Mouse (Mus musculus) cerebellum, adult (tissue): ENCODE measurements at regions not wholly inside any gene's neighbourhood (a gene's known extent, or its start where the extent isn't known, plus 50 kb on each side); places are given as distances from the start of the nearest gene placed in this dataset.

ENCODE experiments used
- ATAC-seq: cut with Nextera tagmentation; 2 replicates; pipeline ENCODE4 v1.9.2; 2017; ENCODE audit warnings: mild to moderate bottlenecking, moderate library complexity, mixed read lengths; ENCODE audit not compliant: insufficient number of reproducible peaks, low FRiP score, low TSS enrichment

GRCm38 (mm10) chr9:113199241-113199640 lies 508.8 kb downstream of the Pdcd6ip start:
- no peak for ATAC-seq

GRCm38 (mm10) chr9:113195556-113195955 lies 512.5 kb downstream of the Pdcd6ip start:
- ATAC-seq, result no peak

GRCm38 (mm10) chr9:113192773-113193172 lies 515.3 kb downstream of the Pdcd6ip start:
- no peak for ATAC-seq

GRCm38 (mm10) chr9:113191163-113191562 lies 516.9 kb downstream of the Pdcd6ip start:
- ATAC-seq, result no peak

- ATAC-seq, result no peak
These were observed 526.9 kb downstream of the Pdcd6ip start for GRCm38 (mm10) chr9:113181182-113181581.

GRCm38 (mm10) chr9:113177918-113178235 lies 530.2 kb downstream of the Pdcd6ip start:
- 0 out of 2 replicates have a peak, but pooled peaks have one; percentile 4 for ATAC-seq

- peak; percentile 94 for ATAC-seq
These were observed 530.7 kb downstream of the Pdcd6ip start for GRCm38 (mm10) chr9:113177181-113177917.

- ATAC-seq, result no peak
These were observed 536.2 kb downstream of the Pdcd6ip start for GRCm38 (mm10) chr9:113171767-113172405.

GRCm38 (mm10) chr9:113162897-113163874 lies 544.9 kb downstream of the Pdcd6ip start:
- no peak for ATAC-seq

GRCm38 (mm10) chr9:113160011-113160410 lies 548.0 kb downstream of the Pdcd6ip start:
- ATAC-seq, result no peak

GRCm38 (mm10) chr9:113158080-113158479 lies 550.0 kb downstream of the Pdcd6ip start:
- no peak for ATAC-seq

GRCm38 (mm10) chr9:113157474-113158076 lies 550.5 kb downstream of the Pdcd6ip start:
- no peak for ATAC-seq

GRCm38 (mm10) chr9:113156707-113157106 lies 551.4 kb downstream of the Pdcd6ip start:
- ATAC-seq, result no peak

- ATAC-seq, result no peak
These were observed 559.0 kb downstream of the Pdcd6ip start for GRCm38 (mm10) chr9:113149084-113149483.

GRCm38 (mm10) chr9:113146571-113146970 lies 561.5 kb downstream of the Pdcd6ip start:
- ATAC-seq, result no peak

GRCm38 (mm10) chr9:113145036-113145435 lies 563.0 kb downstream of the Pdcd6ip start:
- no peak for ATAC-seq

- no peak for ATAC-seq
These were observed 573.4 kb downstream of the Pdcd6ip start for GRCm38 (mm10) chr9:113134611-113135010.

GRCm38 (mm10) chr9:113123004-113123692 lies 584.9 kb downstream of the Pdcd6ip start:
- no peak for ATAC-seq

GRCm38 (mm10) chr9:113122253-113122749 lies 585.8 kb downstream of the Pdcd6ip start:
- ATAC-seq, result no peak

GRCm38 (mm10) chr9:113120385-113120784 lies 587.7 kb downstream of the Pdcd6ip start:
- no peak for ATAC-seq
